Mouse (Mus musculus): ENCODE data around the gene Cdrt4. TPM values are rescaled to one million over a fixed set of nuclear protein-coding genes. Genes with fewer than 3 reads are reported as not detected.

The Cdrt4 gene
- total RNA-seq, 2 experiments from 2014 or later = not detected

- no peak for DNase-seq
- intact Hi-C loops (cut with DNase I) = no loop called here
Measured at GRCm38 (mm10) chr11:62937986-62938385, 13.0 kb upstream of the Cdrt4 start.

GRCm38 (mm10) chr11:62938921-62939320 lies 12.1 kb upstream of the Cdrt4 start:
- DNase-seq = no peak
- intact Hi-C loops (cut with DNase I) = no loop called here

GRCm38 (mm10) chr11:62940176-62940575 lies 10.8 kb upstream of the Cdrt4 start:
- DNase-seq = no peak
- intact Hi-C loops (cut with DNase I) = no loop called here

GRCm38 (mm10) chr11:62943538-62943937 lies 7.5 kb upstream of the Cdrt4 start:
- intact Hi-C loops (cut with DNase I) = no loop called here
- DNase-seq = peak in 1 of 2 experiments; percentile 19

- DNase-seq = no peak
- intact Hi-C loops (cut with DNase I) = no loop called here
Measured at GRCm38 (mm10) chr11:62945514-62945913, 5.5 kb upstream of the Cdrt4 start.

GRCm38 (mm10) chr11:62949548-62949947 lies 1.4 kb upstream of the Cdrt4 start:
- intact Hi-C loops (cut with DNase I) = no loop called here
- DNase-seq = peak in 1 of 2 experiments; percentile 44

GRCm38 (mm10) chr11:62954766-62955165 lies 3.8 kb downstream of the Cdrt4 start:
- no peak for DNase-seq
- intact Hi-C loops (cut with DNase I) = no loop called here

GRCm38 (mm10) chr11:62955186-62955585 lies 4.2 kb downstream of the Cdrt4 start:
- intact Hi-C loops (cut with DNase I) = no loop called here

GRCm38 (mm10) chr11:62955776-62956175 lies 4.8 kb downstream of the Cdrt4 start:
- no peak for DNase-seq
- intact Hi-C loops (cut with DNase I) = no loop called here

More at GRCm38 (mm10) chr11:62955186-62955585, 4.2 kb downstream of the Cdrt4 start:
- no peak for DNase-seq

GRCm38 (mm10) chr11:62957626-62958180 lies 6.7 kb downstream of the Cdrt4 start:
- no peak for DNase-seq
- intact Hi-C loops (cut with DNase I) = no loop called here

- DNase-seq = no peak
- intact Hi-C loops (cut with DNase I) = no loop called here
Measured at GRCm38 (mm10) chr11:62963292-62963691, 12.3 kb downstream of the Cdrt4 start.

GRCm38 (mm10) chr11:62966424-62966764 lies 15.4 kb downstream of the Cdrt4 start:
- intact Hi-C loops (cut with DNase I) = no loop called here
- DNase-seq = no peak

- intact Hi-C loops (cut with DNase I) = no loop called here
Measured at GRCm38 (mm10) chr11:62966765-62967633, 16.0 kb downstream of the Cdrt4 start.

GRCm38 (mm10) chr11:62977176-62977575 lies 26.2 kb downstream of the Cdrt4 start:
- no peak for DNase-seq

More at GRCm38 (mm10) chr11:62966765-62967633, 16.0 kb downstream of the Cdrt4 start:
- peak; percentile 54 to 67 for DNase-seq

GRCm38 (mm10) chr11:62978886-62979285 lies 27.9 kb downstream of the Cdrt4 start:
- intact Hi-C loops (cut with DNase I) = loop anchor here (5.0 kb wide), 1 partner anchor 47 kb away; no protein-coding TSS in a partner anchor
- DNase-seq = no peak

More at GRCm38 (mm10) chr11:62977176-62977575, 26.2 kb downstream of the Cdrt4 start:
- intact Hi-C loops (cut with DNase I) = loop anchor here (5.0 kb wide), 1 partner anchor 45 kb away; no protein-coding TSS in a partner anchor

- peak in 1 of 2 experiments; percentile 19 for DNase-seq
- intact Hi-C loops (cut with DNase I) = loop anchor here (5.0 kb wide), 1 partner anchor 156 kb away; no protein-coding TSS in a partner anchor
Measured at GRCm38 (mm10) chr11:62981729-62982128, 30.7 kb downstream of the Cdrt4 start.

GRCm38 (mm10) chr11:62983793-62984192 lies 32.8 kb downstream of the Cdrt4 start:
- no peak for DNase-seq
- intact Hi-C loops (cut with DNase I) = loop anchor here (5.0 kb wide), 1 partner anchor 154 kb away; no protein-coding TSS in a partner anchor

- intact Hi-C loops (cut with DNase I) = loop anchor here (5.0 kb wide), 1 partner anchor 153 kb away; no protein-coding TSS in a partner anchor
- DNase-seq = no peak
Measured at GRCm38 (mm10) chr11:62984365-62984764, 33.4 kb downstream of the Cdrt4 start.

- no peak for DNase-seq
- intact Hi-C loops (cut with DNase I) = no loop called here
Measured at GRCm38 (mm10) chr11:62985075-62985474, 34.1 kb downstream of the Cdrt4 start.

GRCm38 (mm10) chr11:62986578-62986977 lies 35.6 kb downstream of the Cdrt4 start:
- DNase-seq = no peak
- intact Hi-C loops (cut with DNase I) = no loop called here

GRCm38 (mm10) chr11:62990150-62990685 lies 39.2 kb downstream of the Cdrt4 start:
- intact Hi-C loops (cut with DNase I) = no loop called here
- no peak for DNase-seq
